Mouse (Mus musculus): ENCODE results near the gene Sypl2. TPM values are rescaled to one million over a fixed set of nuclear protein-coding genes. Genes with fewer than 3 reads are reported as not detected.

Gene Sypl2
- total and polyA plus RNA-seq, 3 experiments, result not detected

- Histone ChIP-seq H3K9ac (ENCODE audit: control insufficient read depth, low read depth, low read length, poor library complexity, severe bottlenecking) (no peak overlapping the region), H3K9me3 (replicated peaks; ENCODE audit: insufficient read depth, low read length) (no peaks in the 10 kb centered on the region), H3K79me2 (ENCODE audit: control insufficient read depth, insufficient read depth, low read length, poor library complexity) (no peaks in the 10 kb centered on the region), H3K27ac (ENCODE audit: control insufficient read depth, low read depth, low read length) (no peak overlapping the region), H3K4me1 (ENCODE audit: control insufficient read depth in 1 of 2, insufficient read depth in 2 of 2, low read length in 2 of 2) (no peaks in the 10 kb centered on the region), H3K36me3 (ENCODE audit: control insufficient read depth in 1 of 2, insufficient read depth in 2 of 2, low read length in 2 of 2) (no peaks in the 10 kb centered on the region), H3K4me3 (ENCODE audit: control insufficient read depth in 1 of 2, insufficient read depth in 1 of 2, low read depth in 2 of 2, low read length in 2 of 2) (no peak overlapping the region), H3K27me3 (ENCODE audit: control insufficient read depth in 1 of 2, insufficient read depth in 2 of 2, low read length in 2 of 2) (peaks cover 11 to 19% of the 10 kb centered on the region in 2 experiments)
- DNase-seq (ENCODE audit: low read depth, low spot score), result no peak
- no peak for TF ChIP-seq GABPA (IDR thresholded peaks at IDR 0.05; ENCODE audit: low read depth, low read length)
- no peak for TF ChIP-seq NRF1 (IDR thresholded peaks at IDR 0.05; ENCODE audit: insufficient read depth, low read depth, low read length, poor library complexity, severe bottlenecking)
- TF ChIP-seq MAX (IDR thresholded peaks at IDR 0.05; ENCODE audit: low read length), result no peak
- TF ChIP-seq POLR2AphosphoS5 (IDR thresholded peaks at IDR 0.05; ENCODE audit: borderline replicate concordance, low read depth, low read length), result no peak
- TF ChIP-seq CHD2 (IDR thresholded peaks at IDR 0.05; ENCODE audit: low read length), result no peak
- no peak for TF ChIP-seq RAD21 (IDR thresholded peaks at IDR 0.05; ENCODE audit: low read depth, low read length)
- no peak for TF ChIP-seq USF2 (IDR thresholded peaks at IDR 0.05; ENCODE audit: borderline replicate concordance in 1 of 2, insufficient read depth in 1 of 2, low read depth in 1 of 2, low read length in 2 of 2)
- no peak for TF ChIP-seq MYC (IDR thresholded peaks at IDR 0.05; ENCODE audit: low read depth, low read length)
- no peak for TF ChIP-seq KAT2A (conservative IDR thresholded peaks at IDR 0.05; ENCODE audit: low read depth, low read length)
- no peak for TF ChIP-seq NELFE (IDR thresholded peaks at IDR 0.05; ENCODE audit: low read depth, low read length)
- no peak for TF ChIP-seq ZNF384 (IDR thresholded peaks at IDR 0.05; ENCODE audit: low read depth, low read length)
- TF ChIP-seq EP300 (IDR thresholded peaks at IDR 0.05; ENCODE audit: low read depth in 1 of 2, low read length in 2 of 2), result no peak
- TF ChIP-seq ETS1 (IDR thresholded peaks at IDR 0.05; ENCODE audit: low read depth, low read length), result no peak
Measured at GRCm38 (mm10) chr3:108174672-108175531, 51.5 kb downstream of the Sypl2 start.

- Histone ChIP-seq H3K4me1 (ENCODE audit: control insufficient read depth in 1 of 2, insufficient read depth in 2 of 2, low read length in 2 of 2) (no peaks in the 10 kb centered on the region), H3K4me3 (ENCODE audit: control insufficient read depth in 1 of 2, insufficient read depth in 1 of 2, low read depth in 2 of 2, low read length in 2 of 2) (no peak overlapping the region), H3K27me3 (ENCODE audit: control insufficient read depth in 1 of 2, insufficient read depth in 2 of 2, low read length in 2 of 2) (peaks cover 3 to 14% of the 10 kb centered on the region in 2 experiments; a peak in 3 of 4 replicates), H3K36me3 (ENCODE audit: control insufficient read depth in 1 of 2, insufficient read depth in 2 of 2, low read length in 2 of 2) (no peaks in the 10 kb centered on the region), H3K27ac (ENCODE audit: control insufficient read depth, low read depth, low read length) (no peak overlapping the region), H3K9me3 (replicated peaks; ENCODE audit: insufficient read depth, low read length) (no peaks in the 10 kb centered on the region), H3K9ac (ENCODE audit: control insufficient read depth, low read depth, low read length, poor library complexity, severe bottlenecking) (no peak overlapping the region), H3K79me2 (ENCODE audit: control insufficient read depth, insufficient read depth, low read length, poor library complexity) (no peaks in the 10 kb centered on the region)
- TF ChIP-seq MEF2A (IDR thresholded peaks at IDR 0.05; ENCODE audit: extremely low read depth, insufficient replicate concordance, low read depth, low read length, poor library complexity, severe bottlenecking) (no peak), CTCF (IDR thresholded peaks at IDR 0.05 in 2 of 3, conservative IDR thresholded peaks at IDR 0.05 in 1 of 3; ENCODE audit: control insufficient read depth in 1 of 3, insufficient read depth in 1 of 3, low read depth in 2 of 3, low read length in 3 of 3, poor library complexity in 1 of 3, severe bottlenecking in 1 of 3) (no peak), USF1 (IDR thresholded peaks at IDR 0.05; ENCODE audit: low read depth, low read length) (no peak), TBP (IDR thresholded peaks at IDR 0.05; ENCODE audit: low read depth, low read length) (no peak), MAX (IDR thresholded peaks at IDR 0.05; ENCODE audit: low read length) (no peak), ZC3H11A (IDR thresholded peaks at IDR 0.05; ENCODE audit: low read depth, low read length) (no peak), MYB (IDR thresholded peaks at IDR 0.05; ENCODE audit: low read depth, low read length) (no peak), TAL1 (IDR thresholded peaks at IDR 0.05; ENCODE audit: low read length) (no peak), BHLHE40 (IDR thresholded peaks at IDR 0.05; ENCODE audit: borderline replicate concordance, low read depth, low read length) (no peak), EP300 (IDR thresholded peaks at IDR 0.05; ENCODE audit: low read depth in 1 of 2, low read length in 2 of 2) (no peak), MAZ (IDR thresholded peaks at IDR 0.05; ENCODE audit: low read depth, low read length) (no peak), SIN3A (IDR thresholded peaks at IDR 0.05; ENCODE audit: low read length) (no peak), E2F4 (IDR thresholded peaks at IDR 0.05; ENCODE audit: borderline replicate concordance, low read depth, low read length) (no peak), MXI1 (IDR thresholded peaks at IDR 0.05; ENCODE audit: low read depth, low read length) (no peak), POLR2AphosphoS2 (IDR thresholded peaks at IDR 0.05; ENCODE audit: low read length) (no peak), HCFC1 (IDR thresholded peaks at IDR 0.05; ENCODE audit: low read depth, low read length) (no peak), GATA1 (IDR thresholded peaks at IDR 0.05; ENCODE audit: low read depth, low read length) (no peak), GABPA (IDR thresholded peaks at IDR 0.05; ENCODE audit: low read depth, low read length) (no peak), USF2 (IDR thresholded peaks at IDR 0.05; ENCODE audit: borderline replicate concordance in 1 of 2, insufficient read depth in 1 of 2, low read depth in 1 of 2, low read length in 2 of 2) (no peak)
- no peak for DNase-seq (ENCODE audit: low read depth, low spot score)
Measured at GRCm38 (mm10) chr3:108169199-108169598, 57.2 kb downstream of the Sypl2 start.
